8 mouse cellular contexts compared by ENCODE assay signal in genomic region chr6:131386416-131387019, GRCm38 (mm10). TPM values are rescaled to one million over a fixed set of nuclear protein-coding genes. Genes with fewer than 3 reads are reported as not detected.
DNase-seq lines count a peak whose midpoint lies in the region; ATAC-seq and TF ChIP-seq lines count a peak whose summit lies in the region.

No protein-coding gene starts in this region.

- H3K4me1 ChIP-seq in lung, postnatal 0 days (ENCODE audit: insufficient read depth, low read depth, low read length), result peaks cover 21% of the 10 kb centered on the region; the same call in 1 of the 2 replicates
- peaks cover 27% of the 10 kb centered on the region for H3K4me1 ChIP-seq in forebrain, embryonic 12.5 days
- H3K4me1 ChIP-seq in limb, embryonic 12.5 days (replicated peaks), result peaks cover 35% of the 10 kb centered on the region
- peaks cover 21% of the 10 kb centered on the region for H3K4me1 ChIP-seq in stomach, embryonic 14.5 days (ENCODE audit: control insufficient read depth, insufficient read depth, low read length)

- no peaks in the 10 kb centered on the region for H3K27me3 ChIP-seq in lung, postnatal 0 days (replicated peaks; ENCODE audit: insufficient read depth, low read length)
- 0 out of 2 replicates have a peak, but pooled peaks cover 6% of the 10 kb centered on the region for H3K27me3 ChIP-seq in forebrain, embryonic 12.5 days
- no peaks in the 10 kb centered on the region for H3K27me3 ChIP-seq in limb, embryonic 12.5 days
- no peaks in the 10 kb centered on the region for H3K27me3 ChIP-seq in stomach, embryonic 14.5 days (ENCODE audit: control insufficient read depth, insufficient read depth, low read length)

- H3K27ac ChIP-seq in lung, postnatal 0 days (ENCODE audit: low read length), result peak overlapping the region; percentile 93; the same call in 1 of the 2 replicates
- H3K27ac ChIP-seq in forebrain, embryonic 12.5 days, result no peak overlapping the region
- no peak overlapping the region for H3K27ac ChIP-seq in limb, embryonic 12.5 days
- H3K27ac ChIP-seq in stomach, embryonic 14.5 days (ENCODE audit: low read length), result no peak overlapping the region

- 38% methylated on average over 9 of the region's 9 CpGs for WGBS in lung, postnatal 0 days
- 52% methylated on average over 9 of the region's 9 CpGs for WGBS in forebrain, embryonic 12.5 days
- WGBS in limb, embryonic 12.5 days, result 55% methylated on average over 9 of the region's 9 CpGs
- WGBS in stomach, embryonic 14.5 days, result 47% methylated on average over 9 of the region's 9 CpGs

- no peaks in the 10 kb centered on the region for H3K36me3 ChIP-seq in lung, postnatal 0 days (ENCODE audit: insufficient read depth, low read length)
- no peaks in the 10 kb centered on the region for H3K36me3 ChIP-seq in forebrain, embryonic 12.5 days (replicated peaks)
- no peaks in the 10 kb centered on the region for H3K36me3 ChIP-seq in limb, embryonic 12.5 days
- H3K36me3 ChIP-seq in stomach, embryonic 14.5 days (ENCODE audit: control insufficient read depth, insufficient read depth, low read length), result no peaks in the 10 kb centered on the region

- H3K4me2 ChIP-seq in lung, postnatal 0 days (replicated peaks; ENCODE audit: low read depth, low read length), result peak overlapping the region; percentile 92
- H3K4me2 ChIP-seq in forebrain, embryonic 12.5 days, result peak overlapping the region; percentile 81
- H3K4me2 ChIP-seq in limb, embryonic 12.5 days, result peak overlapping the region; percentile 87
- peak overlapping the region; percentile 81 for H3K4me2 ChIP-seq in stomach, embryonic 14.5 days (replicated peaks; ENCODE audit: low read depth, low read length)

- H3K4me3 ChIP-seq in lung, postnatal 0 days (ENCODE audit: low read depth, low read length), result peak overlapping the region; percentile 77
- peak overlapping the region; percentile 73 for H3K4me3 ChIP-seq in forebrain, embryonic 12.5 days (replicated peaks)
- peak overlapping the region; percentile 74 for H3K4me3 ChIP-seq in limb, embryonic 12.5 days (replicated peaks)
- peak overlapping the region; percentile 70 for H3K4me3 ChIP-seq in stomach, embryonic 14.5 days (ENCODE audit: low read depth, low read length)

- no peaks in the 10 kb centered on the region for H3K9me3 ChIP-seq in lung, postnatal 0 days (ENCODE audit: low read length)
- no peaks in the 10 kb centered on the region for H3K9me3 ChIP-seq in forebrain, embryonic 12.5 days
- no peaks in the 10 kb centered on the region for H3K9me3 ChIP-seq in limb, embryonic 12.5 days
- no peaks in the 10 kb centered on the region for H3K9me3 ChIP-seq in stomach, embryonic 14.5 days (ENCODE audit: control insufficient read depth, low read depth, low read length)

- DNase-seq in lung, postnatal 0 days (ENCODE audit: low spot score), result no peak
- DNase-seq in lung, postnatal 36 days, result no peak
- DNase-seq in spleen, postnatal 36 days (ENCODE audit: low spot score in 2 of 2), result no peak
- DNase-seq in T-cell, adult 2 months (ENCODE audit: low spot score), result no peak

- no peak for TF ChIP-seq CTCF in lung, postnatal 0 days (IDR thresholded peaks at IDR 0.05)

- H3K9ac ChIP-seq in lung, postnatal 0 days (replicated peaks; ENCODE audit: low read depth), result peak overlapping the region; percentile 86; the same call in 1 of the 2 replicates
- peak overlapping the region; percentile 25; the same call in 1 of the 2 replicates for H3K9ac ChIP-seq in forebrain, embryonic 12.5 days
- H3K9ac ChIP-seq in limb, embryonic 12.5 days (replicated peaks), result no peak overlapping the region
- H3K9ac ChIP-seq in stomach, embryonic 14.5 days (replicated peaks; ENCODE audit: low read depth, low read length), result no peak overlapping the region

- no peak for ATAC-seq in lung, postnatal 0 days
- ATAC-seq in forebrain, embryonic 12.5 days (ENCODE audit: low FRiP score), result no peak
- ATAC-seq in limb, embryonic 12.5 days (ENCODE audit: insufficient number of reproducible peaks, insufficient read depth, low FRiP score, low TSS enrichment, low read depth), result no peak
- ATAC-seq in stomach, embryonic 14.5 days (ENCODE audit: insufficient number of reproducible peaks, insufficient read depth, low FRiP score, low read depth), result no peak
- no peak for ATAC-seq in frontal cortex, adult (ENCODE audit: low TSS enrichment)

- no peak for TF ChIP-seq EP300 in lung, postnatal 0 days (IDR thresholded peaks at IDR 0.05)

RNA-seq across cellular contexts. Expression of gene Ybx3, which starts 1.8 kb away (rescaled TPM):
- polyA plus RNA-seq in lung, postnatal 0 days (2015; fragmentation: Nextera tagmentation; extraction: Ambion mirVana), result 41.1 and 44.1 TPM in 2 replicates
- polyA plus RNA-seq in forebrain, embryonic 12.5 days (2016; fragmentation: Nextera tagmentation; extraction: Ambion mirVana), result 29.9 and 33.8 TPM in 2 replicates
- polyA plus RNA-seq in limb, embryonic 12.5 days (2016; fragmentation: Nextera tagmentation; extraction: Ambion mirVana), result 32.8 and 38.5 TPM in 2 replicates
- polyA plus RNA-seq in stomach, embryonic 14.5 days (2014; fragmentation: Nextera tagmentation; extraction: Ambion mirVana), result 50.3 and 53.1 TPM in 2 replicates

RNA-seq across cellular contexts. Expression of gene Styk1, which starts 33.1 kb away (rescaled TPM):
- polyA plus RNA-seq in lung, postnatal 0 days (2015; fragmentation: Nextera tagmentation; extraction: Ambion mirVana), result 0.45 and 0.51 TPM in 2 replicates
- polyA plus RNA-seq in forebrain, embryonic 12.5 days (2016; fragmentation: Nextera tagmentation; extraction: Ambion mirVana), result 0.83 and 1.1 TPM in 2 replicates
- 2.9 and 3.2 TPM in 2 replicates for polyA plus RNA-seq in limb, embryonic 12.5 days (2016; fragmentation: Nextera tagmentation; extraction: Ambion mirVana)
- 7.1 and 7.8 TPM in 2 replicates for polyA plus RNA-seq in stomach, embryonic 14.5 days (2014; fragmentation: Nextera tagmentation; extraction: Ambion mirVana)

Comparison
In these comparisons a context has a peak if more than half of its experiments do, and no peak if none do; other contexts are left out.
1. H3K9ac ChIP-seq: peak in lung, postnatal 0 days (single experiment) and forebrain, embryonic 12.5 days (single experiment); none in limb, embryonic 12.5 days (single experiment) and stomach, embryonic 14.5 days (single experiment).
2. Peak in every context shown above with its lines, with median percentiles within 50 percentile points of each other: H3K4me2 ChIP-seq and H3K4me3 ChIP-seq.